Mouse (Mus musculus) heart, postnatal 0 days (tissue): Measurements from ENCODE around the gene Wnt4.

Source experiments
- CTCF ChIP-seq: IDR thresholded peaks from 2 replicates; pipeline ENCODE4 v1.5.1; 2016; ENCODE audit warnings: antibody characterized with exemption, control low read depth, low read depth
- EP300 ChIP-seq: IDR thresholded peaks from 2 replicates; pipeline ENCODE4 v1.6.1; 2016; ENCODE audit warnings: antibody characterized with exemption, low read depth

GRCm38 (mm10) chr4:137281273-137281672 is 4.0 kb downstream of the Wnt4 start:
- TF ChIP-seq CTCF (no peak), EP300 (no peak)
